Mouse (Mus musculus): Measurements from ENCODE around the gene Rerg. TPM values are rescaled to one million over a fixed set of nuclear protein-coding genes. Genes with fewer than 3 reads are reported as not detected.

The Rerg gene
- total and polyA plus RNA-seq, 3 experiments = 0.05 TPM; not detected in 2

- no peaks in the 10 kb centered on the region for H3K4me1 ChIP-seq (ENCODE audit: insufficient read depth, low read depth, low read length)
- no peak overlapping the region for H3K4me3 ChIP-seq (ENCODE audit: low read depth, low read length)
- no peaks in the 10 kb centered on the region for H3K36me3 ChIP-seq (replicated peaks)
- ATAC-seq (ENCODE audit: extremely low read depth, insufficient number of reproducible peaks, low FRiP score, poor library complexity, severe bottlenecking) (no peak), DNase-seq (ENCODE audit: low spot score) (no peak)
- H3K9me3 ChIP-seq (replicated peaks) = peaks cover 65% of the 10 kb centered on the region
- H3K27me3 ChIP-seq (ENCODE audit: insufficient read depth, low read length) = no peaks in the 10 kb centered on the region
- TF ChIP-seq CTCF (IDR thresholded peaks at IDR 0.05; ENCODE audit: low read depth, low read length) = no peak
These were observed 35.5 kb upstream of the Rerg start for GRCm38 (mm10) chr6:137205662-137206400.

- no peak overlapping the region for H3K4me3 ChIP-seq (ENCODE audit: low read depth, low read length)
- no peak for ATAC-seq (ENCODE audit: extremely low read depth, insufficient number of reproducible peaks, low FRiP score, poor library complexity, severe bottlenecking)
These were observed 32.4 kb upstream of the Rerg start for GRCm38 (mm10) chr6:137202661-137203060.

GRCm38 (mm10) chr6:137201578-137201977 is 31.3 kb upstream of the Rerg start:
- H3K36me3 ChIP-seq (replicated peaks) = no peaks in the 10 kb centered on the region
- H3K27me3 ChIP-seq (ENCODE audit: insufficient read depth, low read length) = no peaks in the 10 kb centered on the region
- no peak overlapping the region for H3K4me3 ChIP-seq (ENCODE audit: low read depth, low read length)
- H3K9me3 ChIP-seq (replicated peaks) = peaks cover 42% of the 10 kb centered on the region
- no peaks in the 10 kb centered on the region for H3K4me1 ChIP-seq (ENCODE audit: insufficient read depth, low read depth, low read length)
- no peak for DNase-seq (ENCODE audit: low spot score)
- ATAC-seq (ENCODE audit: extremely low read depth, insufficient number of reproducible peaks, low FRiP score, poor library complexity, severe bottlenecking) = no peak
- TF ChIP-seq POLR2AphosphoS5 (IDR thresholded peaks at IDR 0.05; ENCODE audit: insufficient replicate concordance, low read depth, low read length) (no peak), CTCF (IDR thresholded peaks at IDR 0.05; ENCODE audit: low read depth, low read length) (no peak), GATA1 (IDR thresholded peaks at IDR 0.05; ENCODE audit: borderline replicate concordance, low read length) (no peak), TAL1 (conservative IDR thresholded peaks at IDR 0.05; ENCODE audit: low read depth, low read length) (no peak), GATA2 (IDR thresholded peaks at IDR 0.05; ENCODE audit: borderline replicate concordance, low read depth, low read length) (no peak)

More at GRCm38 (mm10) chr6:137202661-137203060, 32.4 kb upstream of the Rerg start:
- H3K4me1 ChIP-seq (ENCODE audit: insufficient read depth, low read depth, low read length) = no peaks in the 10 kb centered on the region
- H3K36me3 ChIP-seq (replicated peaks) = no peaks in the 10 kb centered on the region
- TF ChIP-seq TAL1 (conservative IDR thresholded peaks at IDR 0.05; ENCODE audit: low read depth, low read length) (no peak), GATA2 (IDR thresholded peaks at IDR 0.05; ENCODE audit: borderline replicate concordance, low read depth, low read length) (no peak), GATA1 (IDR thresholded peaks at IDR 0.05; ENCODE audit: borderline replicate concordance, low read length) (no peak), CTCF (IDR thresholded peaks at IDR 0.05; ENCODE audit: low read depth, low read length) (no peak), POLR2AphosphoS5 (IDR thresholded peaks at IDR 0.05; ENCODE audit: insufficient replicate concordance, low read depth, low read length) (no peak)
- peaks cover 45% of the 10 kb centered on the region for H3K9me3 ChIP-seq (replicated peaks)
- H3K27me3 ChIP-seq (ENCODE audit: insufficient read depth, low read length) = no peaks in the 10 kb centered on the region
- DNase-seq (ENCODE audit: low spot score) = no peak

- Histone ChIP-seq H3K27me3 (ENCODE audit: insufficient read depth, low read length) (no peaks in the 10 kb centered on the region), H3K9me3 (replicated peaks) (peaks cover 39% of the 10 kb centered on the region), H3K4me1 (ENCODE audit: insufficient read depth, low read depth, low read length) (no peaks in the 10 kb centered on the region), H3K36me3 (replicated peaks) (no peaks in the 10 kb centered on the region), H3K4me3 (ENCODE audit: low read depth, low read length) (no peak overlapping the region)
- ATAC-seq (ENCODE audit: extremely low read depth, insufficient number of reproducible peaks, low FRiP score, poor library complexity, severe bottlenecking) (no peak), DNase-seq (ENCODE audit: low spot score) (no peak)
- TF ChIP-seq GATA1 (IDR thresholded peaks at IDR 0.05; ENCODE audit: borderline replicate concordance, low read length) (no peak), CTCF (IDR thresholded peaks at IDR 0.05; ENCODE audit: low read depth, low read length) (no peak), GATA2 (IDR thresholded peaks at IDR 0.05; ENCODE audit: borderline replicate concordance, low read depth, low read length) (no peak), POLR2AphosphoS5 (IDR thresholded peaks at IDR 0.05; ENCODE audit: insufficient replicate concordance, low read depth, low read length) (no peak), TAL1 (conservative IDR thresholded peaks at IDR 0.05; ENCODE audit: low read depth, low read length) (no peak)
These were observed 30.9 kb upstream of the Rerg start for GRCm38 (mm10) chr6:137201166-137201565.

- Histone ChIP-seq H3K36me3 (replicated peaks) (no peaks in the 10 kb centered on the region), H3K4me3 (ENCODE audit: low read depth, low read length) (no peak overlapping the region), H3K27me3 (ENCODE audit: insufficient read depth, low read length) (no peaks in the 10 kb centered on the region), H3K4me1 (ENCODE audit: insufficient read depth, low read depth, low read length) (no peaks in the 10 kb centered on the region), H3K9me3 (replicated peaks) (peaks cover 56% of the 10 kb centered on the region)
- TF ChIP-seq CTCF (IDR thresholded peaks at IDR 0.05; ENCODE audit: low read depth, low read length) (no peak), GATA1 (IDR thresholded peaks at IDR 0.05; ENCODE audit: borderline replicate concordance, low read length) (no peak), GATA2 (IDR thresholded peaks at IDR 0.05; ENCODE audit: borderline replicate concordance, low read depth, low read length) (no peak), POLR2AphosphoS5 (IDR thresholded peaks at IDR 0.05; ENCODE audit: insufficient replicate concordance, low read depth, low read length) (no peak), TAL1 (conservative IDR thresholded peaks at IDR 0.05; ENCODE audit: low read depth, low read length) (no peak)
- no peak for DNase-seq (ENCODE audit: low spot score)
- ATAC-seq (ENCODE audit: extremely low read depth, insufficient number of reproducible peaks, low FRiP score, poor library complexity, severe bottlenecking) = no peak
These were observed 21.8 kb upstream of the Rerg start for GRCm38 (mm10) chr6:137192063-137192462.

- Histone ChIP-seq H3K36me3 (replicated peaks) (no peaks in the 10 kb centered on the region), H3K27me3 (ENCODE audit: insufficient read depth, low read length) (no peaks in the 10 kb centered on the region), H3K4me3 (ENCODE audit: low read depth, low read length) (no peak overlapping the region), H3K9me3 (replicated peaks) (peaks cover 58% of the 10 kb centered on the region), H3K4me1 (ENCODE audit: insufficient read depth, low read depth, low read length) (no peaks in the 10 kb centered on the region)
- no peak for TF ChIP-seq TAL1 (conservative IDR thresholded peaks at IDR 0.05; ENCODE audit: low read depth, low read length)
- TF ChIP-seq POLR2AphosphoS5 (IDR thresholded peaks at IDR 0.05; ENCODE audit: insufficient replicate concordance, low read depth, low read length) = no peak
- TF ChIP-seq CTCF (IDR thresholded peaks at IDR 0.05; ENCODE audit: low read depth, low read length) = no peak
- TF ChIP-seq GATA2 (IDR thresholded peaks at IDR 0.05; ENCODE audit: borderline replicate concordance, low read depth, low read length) = no peak
- TF ChIP-seq GATA1 (IDR thresholded peaks at IDR 0.05; ENCODE audit: borderline replicate concordance, low read length) = no peak
- ATAC-seq (ENCODE audit: extremely low read depth, insufficient number of reproducible peaks, low FRiP score, poor library complexity, severe bottlenecking) = no peak
- no peak for DNase-seq (ENCODE audit: low spot score)
These were observed 20.7 kb upstream of the Rerg start for GRCm38 (mm10) chr6:137191026-137191425.

All from G1E (cell line).